Mouse (Mus musculus) adrenal gland (tissue): ENCODE measurements around the gene Wnt3a.

Experiments
- intact Hi-C: fragments of 180-260 bp; cut with DNase I; formaldehyde crosslinking; loops from one replicate; pipeline ENCODE4 v1.15.1; 2025
- long read RNA-seq, 2 experiments: library from polyadenylated mRNA; unstranded; transcript quantifications; one replicate each; pipeline ENCODE4 v2.0.0; 2020; ENCODE audit warnings: borderline replicate concordance in 1 of 2; ENCODE audit not compliant: insufficient replicate concordance in 1 of 2

The Wnt3a gene
- long read RNA-seq, experiment 1, result 0 reads
- long read RNA-seq, experiment 2, result 0 reads

DNA sequence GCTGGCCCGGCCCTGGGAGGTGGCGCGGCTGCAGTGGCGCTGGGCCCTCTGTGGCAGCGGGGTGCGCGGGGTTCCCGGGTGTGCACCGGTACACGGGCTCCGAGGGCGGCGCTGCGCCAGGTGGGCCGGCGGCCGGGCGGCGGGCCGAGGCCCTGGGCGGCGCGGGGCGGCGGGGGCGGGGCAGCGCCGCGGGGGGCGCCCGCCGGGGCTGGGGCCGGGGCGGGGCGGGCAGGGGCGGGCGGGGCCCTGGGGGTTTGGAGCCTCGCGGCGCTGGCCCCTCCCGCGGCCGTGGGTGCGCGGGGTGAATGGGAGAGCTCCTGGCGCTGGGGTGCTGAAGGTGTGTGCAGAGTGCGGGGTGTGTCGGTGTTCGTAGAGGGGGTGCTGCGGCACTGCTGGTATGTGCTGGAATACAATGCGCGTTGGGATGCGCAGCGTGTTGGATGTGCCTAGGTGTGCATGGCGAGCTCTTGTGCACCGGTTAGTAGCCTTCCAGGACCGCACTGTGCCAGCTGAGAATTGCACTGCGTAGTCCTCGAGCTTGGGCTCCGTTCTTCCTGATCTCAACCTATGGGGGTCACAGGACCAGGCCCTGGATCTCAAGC, at the start of gene Wnt3a:
Gene Wnt3a, minus strand, starts transcription at position 51 of the 602 bp plus-strand sequence.
- intact Hi-C loops, result loop anchor here (5.0 kb wide), 1 partner anchor 194 kb away; no protein-coding TSS in a partner anchor

DNA sequence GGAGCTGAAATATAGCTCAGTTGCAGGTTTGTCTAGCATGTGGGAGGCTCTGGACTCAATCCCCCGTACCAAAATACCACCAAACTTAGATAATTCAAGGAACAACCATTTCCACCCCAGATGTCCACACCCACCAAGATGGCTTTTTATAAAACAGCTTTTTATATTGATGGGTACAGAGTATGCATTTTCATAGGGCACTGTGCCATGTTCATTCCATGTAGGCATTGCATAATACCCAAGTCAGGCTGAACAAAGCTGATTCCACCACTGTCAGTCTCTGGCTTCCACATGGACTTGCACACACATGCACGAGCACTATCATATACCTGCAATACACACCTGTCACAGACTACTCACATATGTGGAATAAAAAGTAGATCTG, 48.2 kb upstream of the Wnt3a start:
- intact Hi-C loops, result no loop called here

DNA sequence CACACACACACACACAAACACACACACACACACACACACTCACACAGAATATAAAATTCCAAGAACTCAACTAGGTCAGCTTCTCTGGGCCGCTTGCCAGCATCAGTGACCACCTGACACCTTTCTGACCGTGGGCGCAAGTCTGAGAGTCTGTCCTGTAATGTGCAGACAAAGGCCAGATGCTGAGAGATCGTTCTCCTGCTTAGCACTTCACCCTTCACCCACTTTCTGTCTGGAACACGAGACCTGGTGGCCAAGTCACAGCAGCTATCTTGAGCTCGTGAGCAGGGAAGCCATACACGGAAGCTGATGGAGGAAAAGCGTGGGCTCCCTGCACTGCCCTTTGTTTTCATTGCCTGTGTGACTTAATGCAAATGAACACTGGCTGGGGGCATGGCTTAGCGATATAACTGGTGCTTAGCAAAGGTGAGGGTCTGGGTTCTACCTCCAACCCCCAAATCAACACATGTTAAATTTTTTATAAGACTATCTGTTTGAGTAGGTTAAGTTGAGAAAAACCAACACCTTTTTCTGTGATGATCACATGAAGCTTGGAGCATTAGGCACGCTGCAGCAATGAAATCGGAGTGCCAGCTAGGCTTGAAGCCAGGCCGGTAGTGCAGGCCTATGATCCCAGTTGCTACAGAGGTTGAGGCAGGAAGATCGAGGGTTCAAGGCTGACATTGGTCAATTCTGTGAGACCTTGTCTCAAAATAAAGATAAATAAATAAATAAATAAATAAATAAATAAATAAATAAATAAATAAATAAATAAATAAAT, 47.6 kb upstream of the Wnt3a start:
- intact Hi-C loops, result no loop called here

DNA sequence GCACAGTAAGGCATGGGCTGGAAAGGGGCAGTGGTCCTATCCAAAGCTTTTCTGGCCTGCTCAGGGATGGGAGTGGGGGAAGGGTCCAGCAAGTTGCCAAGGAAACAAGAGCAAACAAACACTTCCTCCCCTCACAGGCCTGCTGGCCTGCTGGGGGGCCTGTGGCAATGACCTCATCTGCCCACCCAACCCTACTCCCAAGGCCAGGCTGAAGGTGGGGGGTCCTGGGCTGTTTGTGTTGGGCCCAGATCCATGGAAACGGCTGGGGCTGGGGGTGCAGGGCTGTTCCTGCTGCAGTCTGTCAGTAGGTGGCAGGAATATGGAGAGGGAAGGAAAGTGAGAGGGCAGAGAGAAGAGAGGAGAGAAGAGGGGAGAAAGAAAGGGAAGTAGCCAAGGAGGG, 45.8 kb upstream of the Wnt3a start:
- intact Hi-C loops, result no loop called here

DNA sequence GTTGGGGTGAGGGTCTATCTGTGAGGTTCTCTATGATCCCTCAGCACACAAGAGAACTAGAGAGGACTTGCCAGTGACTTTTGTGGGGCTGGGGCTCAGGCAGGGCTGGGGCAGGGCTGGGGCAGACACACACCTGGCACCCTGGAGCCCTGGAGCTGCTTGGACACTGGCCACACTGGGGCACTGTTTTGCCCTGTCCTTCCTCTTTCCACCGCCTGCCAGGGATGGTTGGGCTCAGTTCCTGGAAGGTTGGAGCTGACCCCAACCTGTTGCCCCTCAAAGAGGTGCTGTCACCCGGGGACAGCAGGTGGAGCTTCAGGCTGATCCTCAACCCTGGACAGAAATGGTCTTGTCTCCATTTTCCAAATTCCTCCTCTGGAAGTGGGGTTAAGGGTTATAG, 45.4 kb upstream of the Wnt3a start:
- intact Hi-C loops, result no loop called here

DNA sequence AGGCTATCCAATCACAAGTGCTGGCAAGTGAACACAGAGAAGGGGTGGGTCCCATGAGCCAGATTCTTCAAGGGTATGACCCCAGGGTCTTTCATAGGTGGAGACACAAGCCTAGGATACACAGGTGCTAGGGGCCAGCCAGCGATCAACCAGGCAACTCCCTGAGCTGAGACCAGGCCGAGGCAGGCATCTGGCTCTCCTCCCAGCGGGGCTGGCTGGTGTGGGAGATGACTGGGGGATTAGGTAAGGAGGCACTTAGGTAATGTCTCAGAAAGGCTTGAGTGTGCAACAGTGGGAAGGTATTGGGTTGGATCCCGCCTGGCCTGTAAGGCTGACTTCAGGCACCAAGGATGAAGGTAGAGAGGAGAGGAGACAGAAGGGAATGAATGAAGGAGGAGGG, 44.6 kb upstream of the Wnt3a start:
- intact Hi-C loops, result no loop called here

DNA sequence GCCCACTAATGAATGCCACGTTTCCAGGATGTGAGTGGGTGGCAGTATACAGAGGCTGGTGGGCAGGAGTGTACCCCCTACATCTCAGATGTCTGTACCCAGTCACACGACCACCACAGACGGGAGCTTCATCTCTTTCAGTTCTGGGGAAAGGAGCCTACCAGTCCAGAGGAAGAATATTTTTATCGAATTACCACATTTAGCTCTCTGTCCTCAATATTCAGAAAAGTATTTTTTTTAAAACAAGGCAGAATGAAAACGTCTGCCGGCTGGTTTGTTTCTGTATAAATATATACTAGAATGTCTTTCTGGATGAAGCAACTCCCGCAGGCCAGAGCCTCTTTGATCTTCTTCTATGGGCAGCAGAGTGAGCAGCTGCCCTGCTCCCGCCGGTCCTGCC, 42.4 kb upstream of the Wnt3a start:
- intact Hi-C loops, result no loop called here

DNA sequence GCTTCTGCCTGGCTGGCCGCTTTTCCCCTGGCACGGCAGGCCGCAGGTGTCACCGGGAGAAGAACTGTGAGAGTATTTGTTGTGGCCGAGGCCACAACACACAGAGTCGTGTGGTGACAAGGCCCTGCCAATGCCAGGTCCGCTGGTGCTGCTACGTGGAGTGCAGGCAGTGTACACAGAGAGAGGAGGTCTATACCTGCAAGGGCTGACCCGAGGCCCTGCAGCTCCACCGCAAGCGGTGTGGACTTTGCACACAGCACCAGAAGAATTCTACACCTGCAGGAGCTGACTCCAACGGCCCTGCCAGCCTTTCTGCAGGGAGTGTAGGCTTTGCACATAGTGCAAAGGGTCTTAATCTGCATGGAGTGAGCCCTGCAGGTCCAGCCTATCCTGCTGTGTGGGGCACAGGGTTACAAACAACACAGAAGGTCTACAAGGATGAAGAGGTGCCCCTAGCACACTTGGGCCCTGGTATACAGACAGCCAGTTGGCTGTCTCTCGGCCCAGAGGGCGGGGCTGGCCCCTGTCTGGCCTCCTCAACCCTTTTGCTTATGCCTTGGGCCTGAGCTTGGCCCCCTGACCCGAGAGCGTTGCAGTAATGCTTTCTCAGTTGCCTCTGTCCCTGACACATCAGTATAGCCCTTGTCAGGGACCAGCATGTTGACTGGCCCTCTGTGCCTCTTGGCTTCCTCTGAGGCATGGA, 40.8 kb upstream of the Wnt3a start:
- intact Hi-C loops, result no loop called here

DNA sequence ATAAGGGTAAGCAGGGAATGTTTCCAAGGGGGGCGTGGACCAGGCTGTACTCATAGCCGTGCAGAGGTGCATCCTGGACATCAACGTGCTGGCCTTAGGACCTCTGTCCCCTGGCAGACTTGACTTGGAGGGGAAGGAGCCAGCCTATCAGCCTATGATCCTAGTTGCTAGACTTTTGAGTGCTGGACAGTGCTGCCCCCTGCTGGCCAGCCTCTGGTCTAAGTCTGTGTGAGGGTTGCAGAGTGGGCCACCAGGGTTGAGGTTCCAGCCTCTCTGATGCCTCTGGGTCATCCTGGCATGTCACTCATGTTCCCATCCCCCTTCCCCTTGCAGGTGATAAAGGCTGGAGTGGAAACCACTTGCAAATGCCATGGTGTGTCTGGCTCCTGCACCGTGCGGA, 40.0 kb upstream of the Wnt3a start:
- intact Hi-C loops, result no loop called here

DNA sequence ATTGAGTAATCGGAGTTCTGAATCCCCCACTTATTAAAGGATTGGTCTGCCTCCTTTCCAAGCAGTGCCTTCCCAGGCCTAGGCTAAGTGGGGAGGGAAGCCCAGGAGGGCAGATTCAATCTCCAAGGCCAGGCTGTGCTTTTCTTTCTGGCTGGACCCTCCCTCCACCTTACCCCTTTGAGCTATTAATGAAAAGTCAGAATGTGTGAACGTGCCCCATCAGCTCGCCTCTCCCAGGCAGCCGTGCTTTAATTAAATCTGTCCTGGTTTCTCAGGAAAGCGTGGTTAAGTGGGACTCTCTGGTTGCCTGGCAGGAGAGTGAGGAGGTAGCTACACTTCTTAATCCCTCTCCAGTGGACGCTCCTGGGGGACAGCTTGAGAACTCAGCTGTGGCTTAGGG, 39.1 kb upstream of the Wnt3a start:
- intact Hi-C loops, result no loop called here

DNA sequence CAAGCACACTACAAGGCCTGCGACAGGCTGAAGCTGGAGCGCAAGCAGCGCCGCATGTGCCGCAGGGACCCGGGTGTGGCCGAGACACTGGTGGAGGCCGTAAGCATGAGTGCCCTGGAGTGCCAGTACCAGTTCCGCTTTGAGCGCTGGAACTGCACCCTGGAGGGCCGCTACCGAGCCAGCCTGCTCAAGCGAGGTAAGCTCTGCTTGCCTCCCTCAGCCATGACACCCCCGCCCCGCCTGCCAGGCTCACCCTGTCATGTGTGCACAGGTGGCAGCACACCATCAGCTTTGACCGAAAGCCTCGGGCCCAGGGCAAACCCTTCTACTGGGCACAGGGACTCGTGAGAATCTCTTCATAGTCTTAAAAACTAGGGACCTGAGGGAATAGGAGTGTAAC, 37.1 kb upstream of the Wnt3a start:
- intact Hi-C loops, result no loop called here

DNA sequence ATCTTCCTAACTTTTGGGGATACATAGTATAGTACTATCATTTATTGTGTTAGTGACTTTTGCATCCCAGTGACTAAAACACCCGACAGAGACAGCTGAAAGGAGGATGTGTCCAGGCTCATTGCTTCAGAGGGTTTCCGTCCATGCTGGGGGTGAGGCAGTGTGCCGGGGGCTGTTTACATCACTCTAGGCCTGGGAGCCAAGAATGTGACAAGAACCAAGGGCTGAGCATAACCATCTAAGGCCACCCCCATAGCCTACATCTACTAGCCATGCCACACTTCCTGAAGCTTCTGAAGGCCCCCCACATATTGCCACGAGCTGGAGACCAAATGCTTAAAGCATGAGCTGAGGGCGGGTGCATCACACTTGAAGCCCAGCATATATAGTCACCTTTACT, 34.2 kb upstream of the Wnt3a start:
- intact Hi-C loops, result no loop called here

DNA sequence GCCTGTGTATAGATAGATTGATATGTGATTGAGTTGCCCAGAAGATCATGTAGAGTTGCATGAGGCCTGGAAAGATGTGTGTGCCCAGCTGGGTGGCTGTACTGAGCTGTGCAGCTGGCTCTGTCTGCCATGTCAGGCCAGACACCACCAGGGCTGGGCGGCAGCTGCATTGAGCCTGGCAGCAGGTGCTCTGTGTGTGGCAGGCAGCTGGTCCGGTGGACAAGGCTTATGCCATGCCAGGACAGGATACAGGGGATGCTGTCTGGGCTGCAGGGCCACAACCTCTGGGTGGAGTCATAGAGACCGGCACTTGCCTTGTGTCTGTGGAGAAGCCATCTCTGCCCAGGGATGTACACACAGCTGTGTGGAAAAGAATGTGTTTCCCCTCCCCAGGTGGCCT, 32.4 kb upstream of the Wnt3a start:
- intact Hi-C loops, result no loop called here

DNA sequence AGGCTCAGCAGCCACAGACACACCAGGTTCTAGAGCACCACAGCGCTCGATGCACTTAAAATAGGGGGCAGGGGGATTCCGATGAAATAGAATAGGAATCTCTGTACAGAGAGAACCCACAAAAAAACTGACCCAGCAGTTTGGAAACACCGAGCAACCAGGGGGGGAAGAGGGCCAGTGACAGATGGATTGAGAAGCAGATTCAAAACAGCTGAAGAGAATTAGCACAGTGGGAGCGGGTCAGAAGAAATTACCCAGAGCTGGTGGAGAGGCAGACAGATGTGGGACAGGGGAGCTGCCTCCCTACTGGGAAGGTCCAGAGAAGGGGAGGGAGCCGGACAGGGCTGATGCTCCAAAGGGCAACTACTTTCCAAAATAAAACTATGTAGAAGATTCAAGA, 26.0 kb upstream of the Wnt3a start:
- intact Hi-C loops, result no loop called here

DNA sequence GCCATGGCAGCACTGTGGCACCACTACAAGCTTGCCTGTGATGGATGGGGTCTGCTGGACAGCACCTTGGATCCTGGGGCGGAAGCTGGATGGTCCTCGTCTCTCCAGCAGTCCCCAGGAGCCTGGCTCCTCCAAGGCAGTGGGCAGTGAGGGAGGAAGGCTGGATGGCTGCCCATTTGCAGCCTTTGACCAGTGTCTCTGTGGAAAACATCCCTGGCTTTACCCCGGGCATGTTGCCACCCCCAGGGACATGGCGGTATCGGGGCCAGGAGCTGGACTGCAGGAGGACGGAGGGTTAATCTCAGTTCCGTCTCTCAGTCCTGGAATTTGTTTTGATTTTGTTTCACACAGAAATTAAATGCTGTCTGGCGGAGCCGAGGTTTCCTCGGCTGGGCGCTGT, 23.4 kb upstream of the Wnt3a start:
- intact Hi-C loops, result no loop called here

DNA sequence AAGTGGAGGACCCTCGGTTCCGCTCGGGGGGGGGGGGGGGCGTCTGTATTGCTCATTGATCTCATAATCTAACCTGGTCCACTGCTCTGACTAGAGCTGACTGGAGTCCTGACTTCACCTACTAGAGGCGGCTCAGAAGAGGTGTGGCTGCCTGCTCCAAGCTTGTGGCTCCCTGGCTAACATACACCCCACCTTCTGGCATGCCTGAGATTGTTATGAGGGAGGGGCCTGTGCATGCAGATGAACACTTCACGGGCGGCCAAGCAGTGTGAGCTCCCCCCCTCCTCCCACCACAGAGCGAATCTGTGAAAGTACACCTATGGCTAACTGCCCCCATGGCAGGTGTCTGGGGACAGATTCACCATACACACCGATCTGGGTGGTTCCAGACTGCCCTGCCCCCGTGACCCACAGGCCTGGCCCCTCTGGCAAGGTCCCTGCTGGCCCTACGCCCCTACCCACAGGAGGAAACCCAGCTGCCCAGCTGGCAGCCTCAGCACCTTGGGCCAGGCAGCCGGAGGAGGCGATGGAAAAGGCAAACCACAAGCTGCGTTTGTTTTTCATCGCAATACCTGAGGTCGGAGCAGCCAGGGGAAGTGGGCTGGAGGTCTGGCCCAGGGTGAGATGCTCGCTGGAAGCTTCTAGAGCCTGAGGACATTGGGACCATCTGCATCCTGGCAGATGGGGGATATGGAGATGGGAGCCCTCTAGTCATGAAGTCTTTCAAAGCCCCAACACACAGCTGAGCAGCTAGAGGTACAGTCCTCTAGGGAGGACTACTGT, 22.7 kb upstream of the Wnt3a start:
- intact Hi-C loops, result no loop called here

DNA sequence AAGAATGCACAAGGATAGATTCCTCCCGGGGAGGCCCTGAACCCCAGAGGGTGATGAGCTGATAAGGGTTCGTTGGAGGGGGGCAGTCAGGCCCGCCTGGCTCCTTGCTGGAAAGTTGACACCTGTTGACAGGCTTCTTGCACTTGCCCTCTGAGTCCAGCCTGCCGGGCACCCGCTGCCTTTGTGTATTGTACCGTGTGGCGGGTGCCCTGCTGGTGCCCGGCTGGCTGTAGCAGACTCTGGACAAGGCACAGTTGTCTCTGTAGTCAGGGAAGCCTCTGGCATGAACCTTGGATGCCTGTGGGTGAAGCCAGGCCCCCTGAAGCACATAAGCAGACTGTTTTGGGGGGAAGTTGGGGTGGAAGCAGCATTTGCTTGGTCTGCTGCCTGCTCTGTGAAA, 21.9 kb upstream of the Wnt3a start:
- intact Hi-C loops, result no loop called here

DNA sequence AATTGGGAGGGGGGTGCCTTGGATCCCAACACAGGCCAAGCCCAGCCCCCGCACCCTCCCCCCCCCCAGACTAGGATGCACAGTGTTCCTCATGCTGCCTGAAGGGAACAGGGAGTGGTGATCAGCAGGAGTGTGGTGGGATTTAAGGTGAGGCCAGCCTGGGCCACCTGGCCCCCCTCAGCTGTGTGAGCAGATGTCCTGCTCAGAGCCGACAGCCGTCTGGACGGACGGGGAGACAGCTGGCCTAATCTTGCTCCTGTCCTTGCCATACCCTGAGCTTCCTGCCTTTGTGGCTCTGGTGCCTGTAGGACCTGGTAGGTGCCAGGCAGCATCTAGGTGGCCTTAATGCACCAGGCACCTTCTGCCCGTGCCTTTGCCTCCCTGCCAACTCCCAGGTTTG, 21.5 kb upstream of the Wnt3a start:
- intact Hi-C loops, result no loop called here

DNA sequence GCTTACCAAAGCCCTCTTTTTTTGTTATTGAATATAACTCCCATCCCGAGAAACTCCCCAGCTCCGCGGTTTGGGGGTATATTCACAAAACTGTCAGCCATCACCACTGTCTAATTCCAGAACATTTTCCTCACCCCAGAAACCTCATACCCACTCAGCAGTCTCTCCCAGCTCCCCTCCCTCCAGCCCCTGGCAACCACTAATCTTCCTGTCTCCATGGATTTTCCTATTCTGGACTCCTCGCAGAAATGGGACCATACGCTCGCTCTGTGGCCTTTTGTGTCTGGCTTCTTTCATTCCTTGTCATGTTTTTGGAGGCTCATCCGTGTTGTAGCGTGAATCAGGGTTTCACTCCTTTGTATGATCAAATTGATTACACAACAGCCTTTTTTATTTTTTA, 19.4 kb upstream of the Wnt3a start:
- intact Hi-C loops, result no loop called here

DNA sequence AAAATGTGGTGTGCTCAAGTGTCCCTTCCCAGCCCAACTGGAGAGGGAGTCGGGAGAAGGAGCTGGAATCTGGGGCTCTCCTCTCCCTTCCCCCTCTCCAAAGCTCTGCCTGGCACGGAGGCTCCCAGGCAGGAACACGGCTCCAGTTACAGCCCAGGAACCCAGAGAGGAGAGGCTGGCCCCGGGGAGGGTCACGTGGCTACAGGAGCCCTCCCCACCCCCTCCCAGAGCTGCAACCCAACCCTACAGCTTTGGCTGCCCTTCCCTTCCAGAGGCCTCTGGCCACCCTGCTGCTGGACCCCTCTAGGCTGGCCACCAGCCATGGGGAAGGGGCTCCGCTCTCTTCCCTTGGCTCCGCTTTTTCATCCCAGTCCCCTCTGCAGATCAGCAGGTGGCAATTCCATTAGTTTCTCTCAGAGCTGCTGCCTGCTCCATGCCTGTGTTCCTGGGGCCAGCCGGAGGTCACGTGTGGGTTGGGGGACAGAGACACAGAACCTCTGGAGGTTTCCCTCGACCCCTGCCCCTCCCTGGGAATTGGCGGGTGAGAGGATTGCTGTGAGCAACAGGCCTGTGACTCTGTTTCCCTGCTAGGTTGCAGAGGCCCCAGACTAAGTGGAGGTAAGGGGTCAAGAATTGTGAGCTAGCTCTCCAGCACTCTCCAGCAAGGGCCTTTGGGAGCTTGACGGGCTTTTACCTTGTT, 18.7 kb upstream of the Wnt3a start:
- intact Hi-C loops, result no loop called here

DNA sequence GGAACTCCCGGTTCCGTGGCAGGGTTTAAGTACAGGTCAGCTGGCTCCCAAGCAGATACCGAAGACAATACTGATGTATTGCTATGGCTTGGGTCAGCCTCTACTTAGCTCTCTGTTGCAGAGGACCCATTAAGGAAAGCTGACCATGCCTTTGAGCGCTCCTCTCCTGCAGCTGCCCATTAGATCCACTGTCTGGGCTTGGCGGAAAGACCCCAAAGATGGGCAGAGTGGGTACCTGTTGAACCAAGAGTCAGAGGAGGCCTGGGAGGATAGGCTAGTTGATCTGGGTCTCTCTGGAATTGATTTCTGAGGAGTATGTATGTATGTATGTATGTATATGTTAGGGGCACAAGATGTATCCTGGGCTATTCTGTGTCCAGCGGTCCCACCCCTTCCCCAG, 18.1 kb upstream of the Wnt3a start:
- intact Hi-C loops, result no loop called here
